Mouse (Mus musculus): ENCODE data around the gene Emilin1. TPM values are rescaled to one million over a fixed set of nuclear protein-coding genes. Genes with fewer than 3 reads are reported as not detected.

Emilin1 gene
- polyA plus RNA-seq, 1 experiment, result 427 TPM

- no peak for TF ChIP-seq FLI1 (IDR thresholded peaks at IDR 0.05; ENCODE audit: low read length)
- no peak for TF ChIP-seq GATA1 (IDR thresholded peaks at IDR 0.05; ENCODE audit: borderline replicate concordance, low read length)
- H3K36me3 ChIP-seq (replicated peaks; ENCODE audit: low read length), result peaks cover 52% of the 10 kb centered on the region
- H3K4me3 ChIP-seq (replicated peaks), result no peak overlapping the region
- H3K9me3 ChIP-seq, result no peaks in the 10 kb centered on the region
- peaks cover 58% of the 10 kb centered on the region for H3K4me1 ChIP-seq
- no peaks in the 10 kb centered on the region for H3K27me3 ChIP-seq (replicated peaks)
Measured at GRCm38 (mm10) chr5:30952551-30952950, 39.3 kb downstream of the Emilin1 start.

GRCm38 (mm10) chr5:30954065-30954464 is 40.9 kb downstream of the Emilin1 start:
- H3K4me3 ChIP-seq (replicated peaks), result no peak overlapping the region
- no peaks in the 10 kb centered on the region for H3K9me3 ChIP-seq
- TF ChIP-seq GATA1 (IDR thresholded peaks at IDR 0.05; ENCODE audit: borderline replicate concordance, low read length), result no peak
- TF ChIP-seq FLI1 (IDR thresholded peaks at IDR 0.05; ENCODE audit: low read length), result no peak
- peaks cover 68% of the 10 kb centered on the region for H3K4me1 ChIP-seq
- H3K36me3 ChIP-seq (replicated peaks; ENCODE audit: low read length), result peaks cover 66% of the 10 kb centered on the region
- no peaks in the 10 kb centered on the region for H3K27me3 ChIP-seq (replicated peaks)

GRCm38 (mm10) chr5:30954556-30954955 is 41.4 kb downstream of the Emilin1 start:
- Histone ChIP-seq H3K4me1 (peaks cover 68% of the 10 kb centered on the region), H3K9me3 (no peaks in the 10 kb centered on the region), H3K27me3 (replicated peaks) (no peaks in the 10 kb centered on the region), H3K4me3 (replicated peaks) (no peak overlapping the region), H3K36me3 (replicated peaks; ENCODE audit: low read length) (peaks cover 66% of the 10 kb centered on the region)
- TF ChIP-seq FLI1 (IDR thresholded peaks at IDR 0.05; ENCODE audit: low read length), result no peak
- TF ChIP-seq GATA1 (IDR thresholded peaks at IDR 0.05; ENCODE audit: borderline replicate concordance, low read length), result no peak

- H3K36me3 ChIP-seq (replicated peaks; ENCODE audit: low read length), result peaks cover 66% of the 10 kb centered on the region
- TF ChIP-seq FLI1 (IDR thresholded peaks at IDR 0.05; ENCODE audit: low read length) (no peak), GATA1 (IDR thresholded peaks at IDR 0.05; ENCODE audit: borderline replicate concordance, low read length) (no peak)
- no peak overlapping the region for H3K4me3 ChIP-seq (replicated peaks)
- no peaks in the 10 kb centered on the region for H3K27me3 ChIP-seq (replicated peaks)
- H3K9me3 ChIP-seq, result no peaks in the 10 kb centered on the region
- H3K4me1 ChIP-seq, result peaks cover 62% of the 10 kb centered on the region
Measured at GRCm38 (mm10) chr5:30955751-30956150, 42.5 kb downstream of the Emilin1 start.

- H3K4me1 ChIP-seq, result peaks cover 64% of the 10 kb centered on the region
- no peaks in the 10 kb centered on the region for H3K9me3 ChIP-seq
- H3K4me3 ChIP-seq (replicated peaks), result peak overlapping the region; percentile 66
- TF ChIP-seq GATA1 (IDR thresholded peaks at IDR 0.05; ENCODE audit: borderline replicate concordance, low read length) (no peak), FLI1 (IDR thresholded peaks at IDR 0.05; ENCODE audit: low read length) (no peak)
- H3K27me3 ChIP-seq (replicated peaks), result no peaks in the 10 kb centered on the region
- H3K36me3 ChIP-seq (replicated peaks; ENCODE audit: low read length), result peaks cover 51% of the 10 kb centered on the region
Measured at GRCm38 (mm10) chr5:30957891-30958290, 44.7 kb downstream of the Emilin1 start.

- Histone ChIP-seq H3K27me3 (replicated peaks) (peaks cover 6% of the 10 kb centered on the region), H3K9me3 (peaks cover 9% of the 10 kb centered on the region), H3K4me1 (peaks cover 55% of the 10 kb centered on the region), H3K36me3 (replicated peaks; ENCODE audit: low read length) (peaks cover 37% of the 10 kb centered on the region), H3K4me3 (replicated peaks) (peak overlapping the region; percentile 99)
- TF ChIP-seq GATA1 (IDR thresholded peaks at IDR 0.05; ENCODE audit: borderline replicate concordance, low read length), result no peak
- no peak for TF ChIP-seq FLI1 (IDR thresholded peaks at IDR 0.05; ENCODE audit: low read length)
Measured at GRCm38 (mm10) chr5:30959198-30959854, 46.1 kb downstream of the Emilin1 start.

GRCm38 (mm10) chr5:30959966-30960501 is 46.8 kb downstream of the Emilin1 start, which contains the start of gene Preb:
Preb (minus strand) TSS chr5:30960361.
- Histone ChIP-seq H3K4me1 (peaks cover 53% of the 10 kb centered on the region), H3K9me3 (peaks cover 9% of the 10 kb centered on the region), H3K27me3 (replicated peaks) (peaks cover 9% of the 10 kb centered on the region), H3K36me3 (replicated peaks; ENCODE audit: low read length) (peaks cover 30% of the 10 kb centered on the region), H3K4me3 (replicated peaks) (peak within 1 kb of the TSS; percentile 99)
- TF ChIP-seq GATA1 (IDR thresholded peaks at IDR 0.05; ENCODE audit: borderline replicate concordance, low read length) (no peak), FLI1 (IDR thresholded peaks at IDR 0.05; ENCODE audit: low read length) (no peak)

- H3K9me3 ChIP-seq, result peaks cover 9% of the 10 kb centered on the region
- H3K36me3 ChIP-seq (replicated peaks; ENCODE audit: low read length), result peaks cover 22% of the 10 kb centered on the region
- TF ChIP-seq FLI1 (IDR thresholded peaks at IDR 0.05; ENCODE audit: low read length) (no peak), GATA1 (IDR thresholded peaks at IDR 0.05; ENCODE audit: borderline replicate concordance, low read length) (no peak)
- H3K27me3 ChIP-seq (replicated peaks), result peaks cover 14% of the 10 kb centered on the region
- peaks cover 50% of the 10 kb centered on the region for H3K4me1 ChIP-seq
- peak overlapping the region; percentile 99 for H3K4me3 ChIP-seq (replicated peaks)
Measured at GRCm38 (mm10) chr5:30960814-30961213, 47.6 kb downstream of the Emilin1 start.

- TF ChIP-seq FLI1 (IDR thresholded peaks at IDR 0.05; ENCODE audit: low read length) (no peak), GATA1 (IDR thresholded peaks at IDR 0.05; ENCODE audit: borderline replicate concordance, low read length) (no peak)
- peaks cover 47% of the 10 kb centered on the region for H3K4me1 ChIP-seq
- peaks cover 18% of the 10 kb centered on the region for H3K36me3 ChIP-seq (replicated peaks; ENCODE audit: low read length)
- peaks cover 9% of the 10 kb centered on the region for H3K9me3 ChIP-seq
- peaks cover 20% of the 10 kb centered on the region for H3K27me3 ChIP-seq (replicated peaks)
- H3K4me3 ChIP-seq (replicated peaks), result peak overlapping the region; percentile 64
Measured at GRCm38 (mm10) chr5:30961545-30962505, 48.6 kb downstream of the Emilin1 start.

All from megakaryocyte, embryonic 14.5 days (primary cell).